Mouse (Mus musculus) limb, embryonic 13.5 days (tissue): ENCODE data around the gene Hexim1. TPM values are rescaled to one million over a fixed set of nuclear protein-coding genes. Genes with fewer than 3 reads are reported as not detected.

Experiments
- ATAC-seq: fragments of 200-750 bp; cut with Nextera tagmentation; 2 replicates; pipeline ENCODE4 v1.8.0; 2017; ENCODE audit warnings: low read depth, moderate number of reproducible peaks, moderate TSS enrichment; ENCODE audit not compliant: low FRiP score
- H3K27ac ChIP-seq: fragments of 300-500 bp; sonication (generic); 2 replicates; pipeline ENCODE4 v1.5.1; 2015; ENCODE audit warnings: inconsistent platforms, mild to moderate bottlenecking, moderate library complexity
- H3K27me3 ChIP-seq: fragments of 300-500 bp; sonication (generic); 2 replicates; pipeline ENCODE4 v1.6.1; 2015; ENCODE audit warnings: mild to moderate bottlenecking, inconsistent platforms
- H3K36me3 ChIP-seq: fragments of 300-500 bp; sonication (generic); 2 replicates; pipeline ENCODE4 v1.6.1; 2015; ENCODE audit warnings: inconsistent platforms, mild to moderate bottlenecking, moderate library complexity
- H3K4me1 ChIP-seq: fragments of 300-500 bp; sonication (generic); 2 replicates; pipeline ENCODE4 v1.6.1; 2015; ENCODE audit warnings: inconsistent platforms
- H3K4me2 ChIP-seq: fragments of 300-500 bp; sonication (generic); replicated peaks from 2 replicates; pipeline ENCODE4 v1.6.1; 2015; ENCODE audit warnings: inconsistent platforms, mild to moderate bottlenecking, moderate library complexity
- H3K4me3 ChIP-seq: fragments of 300-500 bp; sonication (generic); 2 replicates; pipeline ENCODE4 v1.5.1; 2015; ENCODE audit warnings: moderate library complexity, mild to moderate bottlenecking, inconsistent platforms
- H3K9ac ChIP-seq: fragments of 300-500 bp; sonication (generic); 2 replicates; pipeline ENCODE4 v1.6.1; 2015; ENCODE audit warnings: mild to moderate bottlenecking, inconsistent platforms
- H3K9me3 ChIP-seq: fragments of 300-500 bp; sonication (generic); 2 replicates; pipeline ENCODE4 v1.6.1; 2016; ENCODE audit warnings: inconsistent platforms
- WGBS: fragments of 180-500 bp; shearing (Covaris S2); methylation state at CpG from one replicate; pipeline ENCODE4 v1.1.7; 2015; 5-methylcytosine and 5-hydroxymethylcytosine counted together
- polyA plus RNA-seq: library from polyadenylated mRNA; unstranded; fragments of >200 nt; fragmentation: Nextera tagmentation; extraction: Ambion mirVana; gene quantifications from 2 replicates; pipeline ENCODE4 v1.2.1, GENCODE M21; 2015

The Hexim1 gene
- polyA plus RNA-seq, 1 experiment from 2014 or later: 5.1 TPM

GRCm38 (mm10) chr11:103078131-103078530, 37.9 kb upstream of the Hexim1 start:
- no peak overlapping the region for H3K4me3 ChIP-seq
- H3K9ac ChIP-seq: no peak overlapping the region
- ATAC-seq: no peak
- 84% methylated on average over 11 of the region's 11 CpGs for WGBS
- peaks cover 53% of the 10 kb centered on the region for H3K27me3 ChIP-seq
- H3K36me3 ChIP-seq: no peaks in the 10 kb centered on the region; the same call in 1 of the 2 replicates
- H3K9me3 ChIP-seq: 0 out of 2 replicates have a peak, but pooled peaks cover 3% of the 10 kb centered on the region
- peaks cover 16% of the 10 kb centered on the region for H3K4me1 ChIP-seq
- no peak overlapping the region for H3K27ac ChIP-seq
- no peak overlapping the region for H3K4me2 ChIP-seq

GRCm38 (mm10) chr11:103080323-103081091, 35.5 kb upstream of the Hexim1 start:
- under 1% methylated on average over 42 of the region's 43 CpGs for WGBS
- peaks cover 12% of the 10 kb centered on the region for H3K4me1 ChIP-seq
- H3K9me3 ChIP-seq: 0 out of 2 replicates have a peak, but pooled peaks cover 3% of the 10 kb centered on the region
- peak overlapping the region; percentile 46 for H3K9ac ChIP-seq
- no peaks in the 10 kb centered on the region for H3K36me3 ChIP-seq
- no peak overlapping the region for H3K27ac ChIP-seq
- H3K4me3 ChIP-seq: peak overlapping the region; percentile 36
- ATAC-seq: peak; percentile 49
- H3K27me3 ChIP-seq: peaks cover 53% of the 10 kb centered on the region
- H3K4me2 ChIP-seq: peak overlapping the region; percentile 59

- no peak overlapping the region for H3K27ac ChIP-seq
- WGBS: 47% methylated on average over 6 of the region's 6 CpGs
- H3K27me3 ChIP-seq: peaks cover 53% of the 10 kb centered on the region
- no peaks in the 10 kb centered on the region for H3K36me3 ChIP-seq
- H3K9ac ChIP-seq: no peak overlapping the region
- 0 out of 2 replicates have a peak, but pooled peaks cover 3% of the 10 kb centered on the region for H3K9me3 ChIP-seq
- H3K4me2 ChIP-seq: no peak overlapping the region
- H3K4me3 ChIP-seq: no peak overlapping the region
- peaks cover 12% of the 10 kb centered on the region for H3K4me1 ChIP-seq
- no peak for ATAC-seq
Measured at GRCm38 (mm10) chr11:103081631-103082030, 34.4 kb upstream of the Hexim1 start.

DNA sequence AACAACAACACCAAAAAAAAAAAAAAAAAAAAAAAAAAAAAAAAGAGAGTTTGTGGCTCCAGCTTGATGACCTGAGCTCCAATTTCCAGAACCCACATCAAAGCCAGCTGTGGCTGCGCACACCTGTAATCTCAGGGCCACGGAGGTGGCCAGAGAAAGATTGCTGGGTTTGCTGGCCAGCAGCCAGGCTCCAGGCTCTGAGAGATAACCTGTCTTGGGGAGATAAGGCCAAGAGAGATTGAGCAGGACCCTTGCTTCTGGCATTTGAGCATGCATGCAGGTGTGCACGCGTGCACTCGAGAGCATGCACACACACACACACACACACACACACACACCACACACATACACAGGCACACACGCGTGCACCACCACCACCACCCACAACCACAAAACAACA, 22.7 kb upstream of the Hexim1 start:
- Histone ChIP-seq H3K9me3 (no peaks in the 10 kb centered on the region), H3K27me3 (peaks cover 2% of the 10 kb centered on the region; the same call in 1 of the 2 replicates), H3K4me3 (no peak overlapping the region), H3K4me1 (peaks cover 23% of the 10 kb centered on the region), H3K27ac (no peak overlapping the region), H3K36me3 (no peaks in the 10 kb centered on the region), H3K4me2 (no peak overlapping the region), H3K9ac (no peak overlapping the region)
- 94% methylated on average over 7 of the region's 7 CpGs for WGBS
- ATAC-seq: no peak

DNA sequence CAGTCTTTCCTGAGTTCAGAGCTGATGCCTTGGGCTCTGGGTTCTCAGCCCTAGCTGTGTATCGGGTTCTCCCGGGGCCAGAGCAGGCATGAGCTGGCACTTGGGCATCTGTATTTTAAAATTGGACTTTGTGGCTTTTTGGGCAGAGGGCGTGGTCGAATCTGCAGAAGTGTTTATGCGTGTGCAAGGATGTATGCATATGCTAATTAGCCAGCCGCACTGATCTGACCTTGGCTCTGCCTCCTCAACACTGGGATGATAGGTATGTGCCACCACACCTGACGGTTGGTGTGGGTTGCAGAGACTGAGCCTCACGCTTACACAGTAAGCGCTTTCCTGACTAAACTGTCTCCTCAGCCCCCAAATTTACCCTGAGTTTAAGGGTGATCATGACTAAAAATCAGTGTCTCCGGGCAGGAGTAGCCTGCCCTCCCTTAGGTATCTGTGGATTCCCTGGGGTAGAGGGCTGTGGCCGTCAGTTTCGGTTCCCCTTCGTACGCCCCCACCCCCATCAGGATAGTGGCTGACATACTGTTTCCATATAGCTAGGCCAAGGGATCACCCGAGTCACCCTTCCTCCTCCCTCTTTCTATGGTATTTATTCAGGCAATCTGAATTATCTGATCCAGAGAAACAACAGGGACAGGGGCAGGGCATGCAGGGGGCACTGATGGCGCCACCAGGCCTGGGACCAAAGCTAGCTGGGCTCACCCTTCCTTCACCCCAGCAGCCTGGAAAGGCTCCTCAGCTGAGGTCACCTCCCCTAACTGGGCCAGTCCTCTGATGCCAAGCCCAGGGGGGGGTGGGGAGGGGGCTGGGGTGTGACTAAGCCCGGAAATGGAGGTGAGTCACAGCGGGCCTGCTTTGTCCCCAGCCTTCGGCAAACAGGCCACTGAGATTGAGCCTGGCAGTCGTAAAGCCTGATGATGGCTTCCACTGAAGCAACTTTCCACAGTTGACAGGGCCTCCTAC, 21.9 kb upstream of the Hexim1 start:
- no peak overlapping the region for H3K4me2 ChIP-seq
- H3K4me1 ChIP-seq: peaks cover 30% of the 10 kb centered on the region
- H3K9me3 ChIP-seq: no peaks in the 10 kb centered on the region
- H3K9ac ChIP-seq: no peak overlapping the region
- no peak overlapping the region for H3K27ac ChIP-seq
- H3K4me3 ChIP-seq: no peak overlapping the region
- WGBS: 66% methylated on average over 20 of the region's 20 CpGs
- H3K36me3 ChIP-seq: no peaks in the 10 kb centered on the region
- peaks cover 10% of the 10 kb centered on the region for H3K27me3 ChIP-seq
- ATAC-seq: no peak

DNA sequence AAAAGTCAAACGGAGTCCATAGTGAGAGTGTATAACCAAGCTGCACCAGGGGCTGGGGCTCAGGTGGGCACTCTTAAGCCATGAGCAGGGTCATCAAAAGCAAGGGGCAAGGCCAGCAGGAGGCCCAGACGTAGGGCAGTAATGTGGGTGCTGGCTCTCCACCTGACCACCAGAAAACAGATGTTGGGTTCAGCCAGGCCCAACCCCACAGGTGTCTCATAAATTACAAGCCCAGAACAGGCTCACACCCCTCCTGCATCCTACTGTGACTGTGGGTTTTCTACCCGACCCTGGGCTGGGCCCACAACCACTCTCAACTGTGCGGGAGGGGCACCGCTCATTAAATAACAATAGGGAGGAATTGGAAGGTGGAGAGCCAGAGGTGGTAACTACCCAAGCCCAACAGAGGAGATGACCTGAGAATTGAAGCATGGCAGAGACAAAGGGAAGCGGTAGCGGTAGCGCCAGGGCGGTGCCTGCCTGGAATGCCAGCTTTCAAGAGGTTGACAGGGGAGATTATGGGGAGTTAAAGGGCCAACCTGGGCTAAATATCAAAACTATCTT, 20.8 kb upstream of the Hexim1 start:
- H3K9me3 ChIP-seq: no peaks in the 10 kb centered on the region
- no peak overlapping the region for H3K4me2 ChIP-seq
- H3K27me3 ChIP-seq: peaks cover 21% of the 10 kb centered on the region
- H3K36me3 ChIP-seq: no peaks in the 10 kb centered on the region
- WGBS: 63% methylated on average over 9 of the region's 9 CpGs
- peaks cover 35% of the 10 kb centered on the region for H3K4me1 ChIP-seq
- no peak overlapping the region for H3K4me3 ChIP-seq
- no peak overlapping the region for H3K9ac ChIP-seq
- H3K27ac ChIP-seq: no peak overlapping the region
- ATAC-seq: no peak

DNA sequence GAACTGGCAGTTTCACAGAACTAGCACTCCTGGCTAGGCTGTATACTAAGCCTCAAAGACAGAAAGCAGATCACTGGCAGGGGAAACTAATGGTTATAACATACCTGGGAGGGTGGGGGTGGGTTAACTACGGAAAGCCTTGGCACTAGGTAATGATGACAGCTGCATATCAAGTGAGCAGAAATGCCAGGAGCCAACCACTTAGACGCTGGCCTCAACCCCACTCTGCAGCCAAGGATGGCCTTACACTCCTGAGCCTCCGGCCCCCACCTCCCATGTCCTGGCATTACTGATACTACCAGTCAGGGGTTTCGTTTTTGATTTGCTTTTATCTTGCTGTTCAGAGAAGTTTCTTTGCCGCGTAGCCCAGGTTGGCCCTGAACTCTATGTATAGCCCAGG, 20.2 kb upstream of the Hexim1 start:
- Histone ChIP-seq H3K36me3 (no peaks in the 10 kb centered on the region), H3K4me2 (no peak overlapping the region), H3K9me3 (no peaks in the 10 kb centered on the region), H3K9ac (no peak overlapping the region), H3K27ac (no peak overlapping the region), H3K4me1 (peaks cover 35% of the 10 kb centered on the region), H3K4me3 (no peak overlapping the region), H3K27me3 (peaks cover 27% of the 10 kb centered on the region)
- no peak for ATAC-seq
- WGBS: 83% methylated on average over 6 of the region's 6 CpGs

- ATAC-seq: 0 out of 2 replicates have a peak, but pooled peaks have one; percentile 9
- Histone ChIP-seq H3K36me3 (no peaks in the 10 kb centered on the region), H3K9ac (peak overlapping the region; percentile 13), H3K4me2 (peak overlapping the region; percentile 46), H3K9me3 (no peaks in the 10 kb centered on the region), H3K27ac (peak overlapping the region; percentile 55; the same call in 1 of the 2 replicates), H3K4me1 (peaks cover 46% of the 10 kb centered on the region), H3K27me3 (peaks cover 37% of the 10 kb centered on the region), H3K4me3 (peak overlapping the region; percentile 20)
- 23% methylated on average over 22 of the region's 22 CpGs for WGBS
Measured at GRCm38 (mm10) chr11:103096979-103097894, 18.8 kb upstream of the Hexim1 start.

DNA sequence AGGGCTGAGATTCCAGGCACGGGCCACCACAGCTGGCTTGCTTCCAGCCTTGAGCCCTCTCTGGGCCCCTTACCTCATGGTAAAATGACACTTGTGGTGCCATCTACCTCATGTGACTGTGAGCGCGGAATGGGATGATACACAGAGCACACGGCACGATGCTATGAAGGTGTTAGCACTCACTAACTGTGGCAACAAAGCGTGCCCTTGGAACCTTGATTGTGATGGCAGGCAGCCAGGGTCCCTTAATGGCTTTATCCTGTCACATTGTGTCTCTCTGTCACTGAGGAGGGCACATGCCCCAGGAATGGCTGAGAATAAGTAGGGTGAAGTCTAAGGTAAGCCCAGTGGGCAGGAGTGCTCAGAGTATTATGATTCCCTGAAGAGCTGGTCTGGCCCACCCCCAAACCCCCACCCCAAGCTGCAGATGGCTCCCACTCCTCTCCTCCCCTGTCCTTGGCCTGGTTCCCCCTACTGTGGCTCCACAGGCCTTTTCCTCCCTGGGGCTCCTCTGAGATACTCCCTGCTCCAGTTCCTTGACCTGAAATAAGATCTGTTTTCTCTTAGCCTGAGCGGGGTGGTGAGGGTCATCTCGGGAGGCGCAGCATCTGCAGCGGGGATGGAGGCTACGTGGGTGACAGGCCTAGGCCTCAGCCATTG, 17.4 kb upstream of the Hexim1 start:
- WGBS: 74% methylated on average over 11 of the region's 11 CpGs
- Histone ChIP-seq H3K36me3 (no peaks in the 10 kb centered on the region), H3K9me3 (no peaks in the 10 kb centered on the region), H3K9ac (0 out of 2 replicates have a peak overlapping the region, but pooled peaks have one; percentile 25), H3K4me1 (peaks cover 54% of the 10 kb centered on the region), H3K4me2 (no peak overlapping the region), H3K27ac (no peak overlapping the region), H3K27me3 (peaks cover 43% of the 10 kb centered on the region), H3K4me3 (no peak overlapping the region)
- ATAC-seq: no peak

DNA sequence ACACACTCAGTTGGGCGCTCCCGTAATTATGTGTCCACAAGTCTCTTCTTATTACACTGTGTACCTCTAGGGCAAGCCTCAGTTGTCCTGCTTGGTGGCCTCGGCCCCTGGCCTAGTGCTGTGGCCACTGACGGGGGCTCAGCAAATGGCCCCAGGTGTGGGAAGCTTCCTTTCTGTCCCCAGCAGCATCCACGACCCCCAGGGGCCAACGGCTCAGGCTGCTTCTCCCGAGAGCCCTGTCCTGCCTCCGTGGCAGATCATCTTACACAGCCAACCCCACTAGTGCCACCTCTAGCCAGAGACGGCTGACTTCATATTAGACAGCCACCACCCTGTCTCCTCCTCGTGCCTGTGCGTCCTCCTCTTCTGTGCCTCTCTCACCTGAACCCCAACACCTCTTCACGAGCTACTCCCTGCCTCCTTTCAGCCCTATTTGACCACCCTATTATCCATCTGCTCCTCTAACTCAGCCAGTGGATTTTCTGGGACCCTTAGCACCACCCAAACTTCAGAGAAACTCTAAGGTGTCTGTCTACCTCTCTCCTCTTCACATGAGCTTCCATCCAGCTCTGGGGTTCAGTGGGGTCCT, 16.6 kb upstream of the Hexim1 start:
- no peak for ATAC-seq
- H3K27ac ChIP-seq: no peak overlapping the region
- H3K9me3 ChIP-seq: no peaks in the 10 kb centered on the region
- H3K4me2 ChIP-seq: no peak overlapping the region
- peaks cover 49% of the 10 kb centered on the region for H3K27me3 ChIP-seq
- H3K4me3 ChIP-seq: no peak overlapping the region
- H3K9ac ChIP-seq: peak overlapping the region; percentile 26; the same call in 1 of the 2 replicates
- no peaks in the 10 kb centered on the region for H3K36me3 ChIP-seq
- peaks cover 53% of the 10 kb centered on the region for H3K4me1 ChIP-seq
- WGBS: 48% methylated on average over 12 of the region's 12 CpGs
